Mouse (Mus musculus) midbrain, embryonic 12.5 days (tissue): ENCODE results near the gene Ssh1. TPM values are rescaled to one million over a fixed set of nuclear protein-coding genes. Genes with fewer than 3 reads are reported as not detected.
A peak's percentile ranks its signal among the peaks of the same experiment; 100 is the strongest.

ENCODE experiments used
- ATAC-seq: fragments of 200-750 bp; cut with Nextera tagmentation; 2 replicates; pipeline ENCODE4 v1.8.0; 2017; ENCODE audit warnings: low read depth, moderate TSS enrichment, moderate library complexity; ENCODE audit not compliant: low FRiP score
- H3K27ac ChIP-seq: fragments of 300-500 bp; sonication (generic); replicated peaks from 2 replicates; pipeline ENCODE4 v1.5.1; 2016; ENCODE audit warnings: mild to moderate bottlenecking
- H3K27me3 ChIP-seq: fragments of 300-500 bp; sonication (generic); 2 replicates; pipeline ENCODE4 v1.6.1; 2016; ENCODE audit warnings: mild to moderate bottlenecking
- H3K36me3 ChIP-seq: fragments of 300-500 bp; sonication (generic); 2 replicates; pipeline ENCODE4 v1.6.1; 2016
- H3K4me1 ChIP-seq: fragments of 300-500 bp; sonication (generic); 2 replicates; pipeline ENCODE4 v1.6.1; 2016
- H3K4me2 ChIP-seq: fragments of 300-500 bp; sonication (generic); replicated peaks from 2 replicates; pipeline ENCODE4 v1.6.1; 2016; ENCODE audit warnings: mild to moderate bottlenecking, moderate library complexity
- H3K4me3 ChIP-seq: fragments of 300-500 bp; sonication (generic); 2 replicates; pipeline ENCODE4 v1.5.1; 2016; ENCODE audit warnings: mild to moderate bottlenecking
- H3K9ac ChIP-seq: fragments of 300-500 bp; sonication (generic); replicated peaks from 2 replicates; pipeline ENCODE4 v1.6.1; 2016; ENCODE audit warnings: mild to moderate bottlenecking, moderate library complexity
- H3K9me3 ChIP-seq: fragments of 300-500 bp; sonication (generic); 2 replicates; pipeline ENCODE4 v1.6.1; 2016; ENCODE audit warnings: mild to moderate bottlenecking
- WGBS: fragments of 180-500 bp; shearing (Covaris S2); methylation state at CpG from one replicate; pipeline ENCODE4 v1.1.7; 2016; 5-methylcytosine and 5-hydroxymethylcytosine counted together
- polyA plus RNA-seq: library from polyadenylated mRNA; unstranded; fragments of >200 nt; fragmentation: Nextera tagmentation; extraction: Ambion mirVana; gene quantifications from 2 replicates; pipeline ENCODE4 v1.2.1, GENCODE M21; 2016

Gene Ssh1
- polyA plus RNA-seq, 1 experiment from 2014 or later, result 18.5 TPM

GRCm38 (mm10) chr5:113975538-113976215 lies 18.0 kb downstream of the Ssh1 start:
- ATAC-seq, result no peak
- 70% methylated on average over 9 of the region's 9 CpGs for WGBS

GRCm38 (mm10) chr5:113974576-113974975 lies 19.1 kb downstream of the Ssh1 start:
- H3K4me1 ChIP-seq, result peaks cover 42% of the 10 kb centered on the region

More at GRCm38 (mm10) chr5:113975538-113976215, 18.0 kb downstream of the Ssh1 start:
- no peak overlapping the region for H3K4me3 ChIP-seq
- 0 out of 2 replicates have a peak, but pooled peaks cover 5% of the 10 kb centered on the region for H3K36me3 ChIP-seq
- H3K27ac ChIP-seq, result no peak overlapping the region
- no peak overlapping the region for H3K4me2 ChIP-seq
- H3K9ac ChIP-seq, result no peak overlapping the region
- no peaks in the 10 kb centered on the region for H3K9me3 ChIP-seq
- peaks cover 42% of the 10 kb centered on the region for H3K4me1 ChIP-seq
- H3K27me3 ChIP-seq, result no peaks in the 10 kb centered on the region

GRCm38 (mm10) chr5:113973790-113974189 lies 19.9 kb downstream of the Ssh1 start:
- H3K9ac ChIP-seq, result no peak overlapping the region
- no peaks in the 10 kb centered on the region for H3K9me3 ChIP-seq
- no peak for ATAC-seq
- H3K4me2 ChIP-seq, result no peak overlapping the region
- peaks cover 42% of the 10 kb centered on the region for H3K4me1 ChIP-seq
- no peaks in the 10 kb centered on the region for H3K27me3 ChIP-seq
- H3K36me3 ChIP-seq, result peaks cover 21% of the 10 kb centered on the region
- WGBS, result 90% methylated on average over 8 of the region's 8 CpGs
- peak overlapping the region; percentile 60; the same call in 1 of the 2 replicates for H3K27ac ChIP-seq
- no peak overlapping the region for H3K4me3 ChIP-seq

More at GRCm38 (mm10) chr5:113974576-113974975, 19.1 kb downstream of the Ssh1 start:
- no peak for ATAC-seq
- H3K4me2 ChIP-seq, result no peak overlapping the region
- 63% methylated on average over 15 of the region's 15 CpGs for WGBS
- no peak overlapping the region for H3K4me3 ChIP-seq
- H3K27me3 ChIP-seq, result no peaks in the 10 kb centered on the region
- no peak overlapping the region for H3K27ac ChIP-seq
- H3K9me3 ChIP-seq, result no peaks in the 10 kb centered on the region
- H3K36me3 ChIP-seq, result peaks cover 13% of the 10 kb centered on the region
- no peak overlapping the region for H3K9ac ChIP-seq

- no peaks in the 10 kb centered on the region for H3K9me3 ChIP-seq
- peak overlapping the region; percentile 17; the same call in 1 of the 2 replicates for H3K4me2 ChIP-seq
- no peak overlapping the region for H3K4me3 ChIP-seq
- H3K4me1 ChIP-seq, result peaks cover 42% of the 10 kb centered on the region
- H3K27me3 ChIP-seq, result no peaks in the 10 kb centered on the region
- H3K9ac ChIP-seq, result no peak overlapping the region
- ATAC-seq, result 0 out of 2 replicates have a peak, but pooled peaks have one; percentile 41
- H3K36me3 ChIP-seq, result peaks cover 28% of the 10 kb centered on the region
- WGBS, result 22% methylated on average over 18 of the region's 18 CpGs
- H3K27ac ChIP-seq, result peak overlapping the region; percentile 60
These were observed 20.8 kb downstream of the Ssh1 start for GRCm38 (mm10) chr5:113972589-113973515.

GRCm38 (mm10) chr5:113971434-113971960 lies 22.2 kb downstream of the Ssh1 start:
- H3K36me3 ChIP-seq, result peaks cover 36% of the 10 kb centered on the region
- H3K27me3 ChIP-seq, result no peaks in the 10 kb centered on the region
- 84% methylated on average over 10 of the region's 10 CpGs for WGBS
- peaks cover 42% of the 10 kb centered on the region for H3K4me1 ChIP-seq
- no peak overlapping the region for H3K4me3 ChIP-seq
- H3K27ac ChIP-seq, result no peak overlapping the region
- H3K9ac ChIP-seq, result no peak overlapping the region
- ATAC-seq, result no peak
- H3K9me3 ChIP-seq, result no peaks in the 10 kb centered on the region
- H3K4me2 ChIP-seq, result no peak overlapping the region

- Histone ChIP-seq H3K4me3 (no peak overlapping the region), H3K27ac (no peak overlapping the region), H3K4me1 (peaks cover 15% of the 10 kb centered on the region), H3K9me3 (0 out of 2 replicates have a peak, but pooled peaks cover 3% of the 10 kb centered on the region), H3K4me2 (no peak overlapping the region), H3K36me3 (peaks cover 62% of the 10 kb centered on the region), H3K9ac (no peak overlapping the region), H3K27me3 (no peaks in the 10 kb centered on the region)
- ATAC-seq, result no peak
- WGBS, result 41% methylated on average over 11 of the region's 11 CpGs
These were observed 25.3 kb downstream of the Ssh1 start for GRCm38 (mm10) chr5:113968371-113968770.

- H3K36me3 ChIP-seq, result peaks cover 62% of the 10 kb centered on the region
- H3K9ac ChIP-seq, result no peak overlapping the region
- 0 out of 2 replicates have a peak, but pooled peaks cover 3% of the 10 kb centered on the region for H3K9me3 ChIP-seq
- 0 out of 2 replicates have a peak, but pooled peaks cover under 1% of the 10 kb centered on the region for H3K4me1 ChIP-seq
- no peak overlapping the region for H3K4me3 ChIP-seq
- H3K4me2 ChIP-seq, result no peak overlapping the region
- no peak for ATAC-seq
- no peaks in the 10 kb centered on the region for H3K27me3 ChIP-seq
- 91% methylated on average over 13 of the region's 13 CpGs for whole genome bisulfite sequencing
- H3K27ac ChIP-seq, result no peak overlapping the region
These were observed 27.1 kb downstream of the Ssh1 start for GRCm38 (mm10) chr5:113966452-113967150.

- Histone ChIP-seq H3K4me3 (no peak overlapping the region), H3K9ac (no peak overlapping the region), H3K36me3 (peaks cover 70% of the 10 kb centered on the region), H3K4me2 (no peak overlapping the region), H3K9me3 (0 out of 2 replicates have a peak, but pooled peaks cover 3% of the 10 kb centered on the region), H3K4me1 (no peaks in the 10 kb centered on the region), H3K27ac (no peak overlapping the region), H3K27me3 (no peaks in the 10 kb centered on the region)
- no peak for ATAC-seq
- WGBS, result 96% methylated on average over 7 of the region's 7 CpGs
These were observed 28.0 kb downstream of the Ssh1 start for GRCm38 (mm10) chr5:113965659-113966185.

GRCm38 (mm10) chr5:113964972-113965371 lies 28.7 kb downstream of the Ssh1 start:
- Histone ChIP-seq H3K27ac (no peak overlapping the region), H3K4me2 (no peak overlapping the region)

GRCm38 (mm10) chr5:113961776-113962175 lies 31.9 kb downstream of the Ssh1 start:
- no peaks in the 10 kb centered on the region for H3K27me3 ChIP-seq
- no peak overlapping the region for H3K4me3 ChIP-seq
- no peak overlapping the region for H3K9ac ChIP-seq
- H3K9me3 ChIP-seq, result 0 out of 2 replicates have a peak, but pooled peaks cover 3% of the 10 kb centered on the region
- H3K27ac ChIP-seq, result no peak overlapping the region
- peaks cover 49% of the 10 kb centered on the region for H3K36me3 ChIP-seq
- 83% methylated on average over 7 of the region's 7 CpGs for WGBS
- peaks cover 7% of the 10 kb centered on the region; the same call in 1 of the 2 replicates for H3K4me1 ChIP-seq
- H3K4me2 ChIP-seq, result no peak overlapping the region
- no peak for ATAC-seq

More at GRCm38 (mm10) chr5:113964972-113965371, 28.7 kb downstream of the Ssh1 start:
- H3K27me3 ChIP-seq, result no peaks in the 10 kb centered on the region
- H3K9me3 ChIP-seq, result 0 out of 2 replicates have a peak, but pooled peaks cover 3% of the 10 kb centered on the region
- H3K36me3 ChIP-seq, result peaks cover 66% of the 10 kb centered on the region
- no peak overlapping the region for H3K4me3 ChIP-seq
- H3K4me1 ChIP-seq, result no peaks in the 10 kb centered on the region
- no peak for ATAC-seq
- H3K9ac ChIP-seq, result no peak overlapping the region
- 91% methylated on average over 14 of the region's 14 CpGs for WGBS

GRCm38 (mm10) chr5:113960416-113960815 lies 33.3 kb downstream of the Ssh1 start:
- H3K36me3 ChIP-seq, result peaks cover 41% of the 10 kb centered on the region
- 76% methylated on average over 8 of the region's 8 CpGs for WGBS
- no peak overlapping the region for H3K9ac ChIP-seq
- no peaks in the 10 kb centered on the region for H3K27me3 ChIP-seq
- peaks cover 7% of the 10 kb centered on the region; the same call in 1 of the 2 replicates for H3K4me1 ChIP-seq
- H3K4me3 ChIP-seq, result no peak overlapping the region
- no peak for ATAC-seq
- H3K9me3 ChIP-seq, result 0 out of 2 replicates have a peak, but pooled peaks cover 3% of the 10 kb centered on the region
- no peak overlapping the region for H3K27ac ChIP-seq
- no peak overlapping the region for H3K4me2 ChIP-seq
